Mouse (Mus musculus) G1E (cell line): ENCODE measurements around the gene Kank3.

Source experiments
- CTCF ChIP-seq: IDR thresholded peaks from 2 replicates; pipeline ENCODE4 v1.5.1; 2012; ENCODE audit warnings: low read depth, low read length, inconsistent platforms, mixed read lengths
- GATA1 ChIP-seq: IDR thresholded peaks from 2 replicates; pipeline ENCODE4 v1.6.1; 2012; ENCODE audit warnings: borderline replicate concordance, low read length, inconsistent platforms, mixed read lengths

DNA sequence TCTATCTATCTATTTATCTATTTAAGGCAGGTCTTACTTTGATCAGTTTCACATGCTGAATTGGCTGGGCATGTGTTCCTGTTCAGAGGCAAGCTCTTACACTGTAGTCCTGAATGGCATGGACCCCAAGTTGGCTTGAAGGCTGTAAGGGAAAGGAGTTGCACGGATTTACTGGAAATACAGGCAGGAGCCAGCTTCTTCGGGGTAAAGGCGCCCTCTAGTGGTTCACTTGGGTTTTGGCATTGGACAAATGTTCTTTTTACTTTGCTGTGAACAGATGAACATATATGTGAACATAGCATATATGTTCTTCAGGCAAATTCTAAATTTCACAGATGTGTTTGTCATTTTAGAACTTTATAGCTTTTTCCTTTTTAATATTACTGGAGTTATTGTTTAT, 16.5 kb downstream of the Kank3 start:
- TF ChIP-seq GATA1: no peak
- peak; percentile 84 for TF ChIP-seq CTCF
